Mouse (Mus musculus) hindbrain, embryonic 10.5 days (tissue): ENCODE measurements around the gene Rrp9. TPM values are rescaled to one million over a fixed set of nuclear protein-coding genes. Genes with fewer than 3 reads are reported as not detected.

Source experiments
- DNase-seq: peaks from one replicate; pipeline ENCODE4 v3.0.0-alpha.2; 2017; ENCODE audit warnings: low spot score
- H3K27ac ChIP-seq: fragments of 300-500 bp; sonication (generic); 2 replicates; pipeline ENCODE4 v1.5.1; 2016; ENCODE audit warnings: mild to moderate bottlenecking, moderate library complexity
- H3K27me3 ChIP-seq: fragments of 300-500 bp; sonication (generic); 2 replicates; pipeline ENCODE4 v1.6.1; 2016; ENCODE audit warnings: mild to moderate bottlenecking; ENCODE audit not compliant: poor library complexity, insufficient read depth, severe bottlenecking
- H3K36me3 ChIP-seq: fragments of 300-500 bp; sonication (generic); 2 replicates; pipeline ENCODE4 v1.6.1; 2016; ENCODE audit warnings: mild to moderate bottlenecking, moderate library complexity
- H3K4me1 ChIP-seq: fragments of 300-500 bp; sonication (generic); replicated peaks from 2 replicates; pipeline ENCODE4 v1.6.1; 2016; ENCODE audit warnings: mild to moderate bottlenecking
- H3K4me3 ChIP-seq: fragments of 300-500 bp; sonication (generic); 2 replicates; pipeline ENCODE4 v1.5.1; 2016; ENCODE audit warnings: mild to moderate bottlenecking, moderate library complexity
- H3K9me3 ChIP-seq: fragments of 300-500 bp; sonication (generic); 2 replicates; pipeline ENCODE4 v1.6.1; 2016; ENCODE audit warnings: mild to moderate bottlenecking, moderate library complexity
- WGBS: fragments of 180-500 bp; shearing (Covaris S2); methylation state at CpG from one replicate; pipeline ENCODE4 v1.1.7; 2016; 5-methylcytosine and 5-hydroxymethylcytosine counted together
- polyA plus RNA-seq: library from polyadenylated mRNA; unstranded; fragments of >200 nt; fragmentation: Nextera tagmentation; extraction: Ambion mirVana; gene quantifications from 2 replicates; pipeline ENCODE4 v1.2.1, GENCODE M21; 2016

The Rrp9 gene
- polyA plus RNA-seq, 1 experiment from 2014 or later, result 64.1 TPM

DNA sequence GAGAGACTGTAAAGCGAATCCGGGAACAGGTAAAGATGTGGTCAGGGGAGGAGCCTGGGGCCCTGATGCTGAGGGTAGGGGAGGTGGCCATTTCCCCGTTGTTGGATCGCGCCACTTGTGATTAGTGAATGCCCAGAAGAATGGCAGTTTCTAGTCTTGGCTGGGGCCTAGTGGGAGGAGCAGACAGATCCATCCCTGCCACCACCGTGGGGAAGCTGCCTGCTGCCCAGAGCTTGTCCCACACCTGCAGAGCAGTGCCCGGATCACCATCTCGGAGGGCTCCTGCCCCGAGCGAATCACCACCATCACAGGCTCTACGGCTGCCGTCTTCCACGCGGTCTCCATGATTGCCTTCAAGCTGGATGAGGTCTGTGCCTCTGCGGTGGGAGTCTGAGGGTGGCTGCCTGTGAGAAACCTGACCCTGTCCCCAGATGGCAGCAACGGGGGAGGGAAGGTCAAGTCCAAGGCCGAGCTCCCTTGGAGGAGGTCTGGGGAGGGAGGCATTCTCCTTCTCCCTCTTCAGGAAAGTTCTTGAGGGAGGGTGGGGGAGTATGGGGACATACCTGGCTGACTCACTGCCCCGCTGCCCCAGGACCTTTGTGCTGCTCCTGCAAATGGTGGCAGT lies 15.2 kb upstream of the Rrp9 start:
- H3K4me1 ChIP-seq, result peaks cover 97% of the 10 kb centered on the region
- H3K4me3 ChIP-seq, result peak overlapping the region; percentile 2; the same call in 1 of the 2 replicates
- 82% methylated on average over 18 of the region's 18 CpGs for WGBS
- no peaks in the 10 kb centered on the region for H3K9me3 ChIP-seq
- H3K27ac ChIP-seq, result peak overlapping the region; percentile 66; the same call in 1 of the 2 replicates
- peaks cover 95% of the 10 kb centered on the region for H3K36me3 ChIP-seq
- H3K27me3 ChIP-seq, result peaks cover 28% of the 10 kb centered on the region
- DNase-seq, result no peak

DNA sequence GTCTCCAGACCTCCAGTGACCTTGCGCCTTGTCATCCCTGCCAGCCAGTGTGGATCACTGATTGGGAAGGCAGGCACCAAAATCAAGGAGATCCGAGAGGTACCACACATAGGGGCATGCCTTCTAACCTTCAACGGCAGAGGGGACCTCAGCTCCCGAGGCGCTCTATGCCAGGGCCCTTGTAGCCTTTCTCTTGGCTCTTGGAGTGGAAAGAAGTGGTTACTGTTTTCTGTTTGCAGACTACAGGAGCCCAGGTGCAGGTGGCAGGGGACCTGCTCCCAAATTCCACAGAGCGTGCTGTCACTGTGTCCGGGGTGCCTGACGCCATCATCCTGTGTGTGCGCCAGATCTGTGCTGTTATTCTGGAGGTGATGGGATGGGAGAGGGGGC lies 14.7 kb upstream of the Rrp9 start:
- H3K27me3 ChIP-seq, result peaks cover 33% of the 10 kb centered on the region
- peak overlapping the region; percentile 2; the same call in 1 of the 2 replicates for H3K4me3 ChIP-seq
- no peaks in the 10 kb centered on the region for H3K9me3 ChIP-seq
- no peak for DNase-seq
- WGBS, result 95% methylated on average over 9 of the region's 9 CpGs
- peaks cover 100% of the 10 kb centered on the region for H3K36me3 ChIP-seq
- H3K4me1 ChIP-seq, result peaks cover 97% of the 10 kb centered on the region
- H3K27ac ChIP-seq, result no peak overlapping the region

DNA sequence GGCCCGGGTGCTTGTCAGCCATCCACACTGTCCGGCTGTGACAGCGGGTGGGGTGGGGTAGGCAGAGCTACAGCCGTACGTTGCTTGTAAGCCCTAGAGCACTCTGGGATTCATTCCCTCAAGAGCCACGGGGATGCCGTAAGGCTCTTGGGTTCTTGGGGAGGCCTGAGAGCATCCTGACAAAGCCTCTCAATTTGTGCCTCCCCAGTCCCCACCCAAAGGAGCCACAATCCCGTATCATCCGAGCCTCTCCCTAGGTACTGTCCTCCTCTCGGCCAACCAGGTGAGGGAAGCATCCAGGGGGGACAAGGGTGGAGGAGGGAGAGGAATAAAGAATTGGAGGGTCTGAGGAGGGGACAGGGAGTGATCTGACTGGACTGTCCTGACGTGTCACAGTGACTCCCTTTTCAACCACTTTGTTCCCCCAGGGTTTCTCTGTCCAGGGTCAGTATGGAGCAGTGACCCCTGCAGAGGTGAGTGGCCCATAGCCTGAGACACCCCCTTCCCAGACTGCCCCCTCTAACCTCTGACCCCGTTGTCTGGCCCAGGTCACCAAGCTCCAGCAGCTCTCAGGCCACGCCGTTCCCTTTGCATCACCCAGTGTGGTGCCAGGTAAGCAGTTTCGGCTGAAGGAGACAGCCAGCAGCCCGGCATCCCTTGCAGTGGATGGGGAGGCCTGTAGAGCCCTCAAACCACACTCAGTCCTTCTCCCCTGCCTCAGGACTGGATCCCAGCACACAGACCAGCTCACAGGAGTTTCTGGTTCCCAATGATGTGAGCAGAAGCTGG lies 13.9 kb upstream of the Rrp9 start:
- Histone ChIP-seq H3K27ac (no peak overlapping the region), H3K27me3 (peaks cover 36% of the 10 kb centered on the region), H3K36me3 (peaks cover 95% of the 10 kb centered on the region), H3K9me3 (no peaks in the 10 kb centered on the region), H3K4me1 (peaks cover 89% of the 10 kb centered on the region), H3K4me3 (no peak overlapping the region)
- no peak for DNase-seq
- WGBS, result 81% methylated on average over 16 of the region's 16 CpGs

DNA sequence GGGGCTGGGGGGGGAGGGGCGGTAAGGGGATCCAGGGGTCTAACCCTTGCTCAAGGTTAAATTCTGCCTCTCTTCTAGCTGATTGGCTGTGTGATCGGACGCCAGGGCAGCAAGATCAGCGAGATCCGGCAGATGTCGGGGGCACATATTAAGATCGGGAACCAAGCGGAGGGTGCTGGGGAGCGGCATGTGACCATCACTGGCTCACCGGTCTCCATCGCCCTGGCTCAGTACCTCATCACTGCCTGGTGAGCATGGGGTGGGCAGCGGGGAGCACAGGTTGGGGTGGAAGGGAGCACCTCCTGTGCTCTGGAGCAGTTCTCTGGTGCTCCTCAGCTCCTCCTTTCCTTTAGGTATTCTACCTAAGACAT lies 13.3 kb upstream of the Rrp9 start:
- 94% methylated on average over 12 of the region's 12 CpGs for WGBS
- no peak for DNase-seq
- Histone ChIP-seq H3K4me1 (peaks cover 83% of the 10 kb centered on the region), H3K27ac (no peak overlapping the region), H3K4me3 (no peak overlapping the region), H3K9me3 (no peaks in the 10 kb centered on the region), H3K36me3 (peaks cover 89% of the 10 kb centered on the region), H3K27me3 (peaks cover 36% of the 10 kb centered on the region)

DNA sequence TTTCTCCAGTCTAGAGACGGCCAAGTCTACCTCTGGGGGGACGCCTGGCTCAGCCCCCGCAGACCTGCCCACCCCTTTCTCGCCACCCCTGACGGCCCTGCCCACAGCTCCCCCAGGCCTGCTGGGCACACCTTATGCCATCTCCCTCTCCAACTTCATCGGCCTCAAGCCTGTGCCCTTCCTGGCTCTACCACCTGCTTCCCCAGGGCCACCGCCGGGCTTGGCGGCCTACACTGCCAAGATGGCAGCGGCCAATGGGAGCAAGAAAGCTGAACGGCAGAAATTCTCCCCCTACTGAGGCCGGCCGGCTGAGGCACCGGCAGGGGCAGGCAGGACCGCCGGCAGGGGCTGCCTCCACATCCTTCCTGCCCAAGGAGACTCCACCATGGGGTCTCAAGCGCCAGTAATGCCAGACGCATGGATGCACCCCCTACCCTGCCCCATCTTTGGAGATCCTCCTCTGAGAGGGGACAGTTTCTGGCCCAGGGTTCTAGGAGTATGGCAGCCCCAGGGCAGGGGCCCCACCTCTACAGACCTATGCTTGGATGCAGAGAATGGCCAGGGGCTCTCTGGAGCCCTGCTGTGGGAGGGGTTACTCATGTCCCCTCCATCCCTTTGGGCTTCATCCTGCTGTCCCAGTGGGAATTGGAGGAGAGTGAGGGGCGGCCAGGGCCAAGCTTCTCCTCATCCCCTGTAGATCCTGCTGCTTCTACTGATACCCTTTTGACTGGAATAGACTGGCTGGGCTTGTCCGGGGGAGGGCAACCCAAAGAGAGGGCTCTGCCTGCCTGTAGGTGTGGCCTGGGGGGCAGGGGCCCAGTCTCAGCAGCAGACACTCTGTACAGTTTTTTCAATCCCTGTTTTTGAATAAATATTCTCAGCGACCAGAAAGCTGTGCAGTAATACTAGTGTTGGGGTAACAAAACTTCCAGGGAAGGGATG lies 12.4 kb upstream of the Rrp9 start:
- no peak for DNase-seq
- Histone ChIP-seq H3K27ac (no peak overlapping the region), H3K27me3 (peaks cover 36% of the 10 kb centered on the region), H3K9me3 (no peaks in the 10 kb centered on the region), H3K36me3 (peaks cover 80% of the 10 kb centered on the region), H3K4me3 (peak overlapping the region; percentile 7), H3K4me1 (peaks cover 74% of the 10 kb centered on the region)
- 82% methylated on average over 21 of the region's 21 CpGs for WGBS

DNA sequence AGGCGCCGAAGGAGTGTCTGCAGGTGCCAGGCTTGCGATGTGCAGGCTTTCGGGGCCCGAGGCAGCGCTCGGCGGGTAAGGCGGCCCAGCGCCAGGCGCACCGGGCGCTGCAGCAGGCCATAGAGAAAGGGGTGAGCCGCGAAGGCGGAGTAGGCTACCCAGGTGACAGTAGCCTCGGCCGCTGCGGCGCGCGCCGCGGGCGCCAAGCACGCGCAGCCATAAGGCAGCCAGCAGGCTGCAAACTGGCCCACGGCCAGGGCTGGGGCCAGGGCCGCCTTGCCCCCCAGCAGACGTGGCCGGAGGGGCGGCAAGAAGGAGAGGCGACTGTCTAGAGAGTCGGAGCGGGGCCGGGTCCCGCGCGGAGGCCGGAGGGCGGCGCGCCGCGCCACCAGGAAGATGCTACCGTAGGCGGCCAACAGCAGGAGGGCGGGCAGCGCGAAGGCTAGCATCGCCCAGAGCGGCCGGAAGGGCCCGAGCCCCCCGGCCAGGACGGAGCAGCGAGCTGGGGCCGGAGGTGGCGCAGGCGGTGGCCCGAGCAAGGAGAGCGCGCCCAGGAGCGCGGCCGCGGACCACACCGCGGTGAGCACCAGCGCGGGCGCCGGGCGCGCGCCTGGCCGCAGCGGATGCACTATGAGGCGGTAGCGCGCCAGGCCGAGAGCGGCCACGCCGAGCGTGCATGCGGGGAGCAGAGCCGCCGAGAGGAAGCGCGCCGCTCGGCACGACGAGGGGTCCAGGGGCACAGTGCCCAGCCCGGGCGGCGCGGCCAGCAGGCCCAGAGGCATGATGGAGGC lies 10.8 kb upstream of the Rrp9 start:
- Histone ChIP-seq H3K9me3 (no peaks in the 10 kb centered on the region), H3K4me1 (peaks cover 66% of the 10 kb centered on the region), H3K4me3 (peak overlapping the region; percentile 61), H3K36me3 (peaks cover 64% of the 10 kb centered on the region), H3K27ac (peak overlapping the region; percentile 87), H3K27me3 (peaks cover 40% of the 10 kb centered on the region)
- peak; percentile 69 for DNase-seq
- WGBS, result 1% methylated on average over 99 of the region's 99 CpGs

DNA sequence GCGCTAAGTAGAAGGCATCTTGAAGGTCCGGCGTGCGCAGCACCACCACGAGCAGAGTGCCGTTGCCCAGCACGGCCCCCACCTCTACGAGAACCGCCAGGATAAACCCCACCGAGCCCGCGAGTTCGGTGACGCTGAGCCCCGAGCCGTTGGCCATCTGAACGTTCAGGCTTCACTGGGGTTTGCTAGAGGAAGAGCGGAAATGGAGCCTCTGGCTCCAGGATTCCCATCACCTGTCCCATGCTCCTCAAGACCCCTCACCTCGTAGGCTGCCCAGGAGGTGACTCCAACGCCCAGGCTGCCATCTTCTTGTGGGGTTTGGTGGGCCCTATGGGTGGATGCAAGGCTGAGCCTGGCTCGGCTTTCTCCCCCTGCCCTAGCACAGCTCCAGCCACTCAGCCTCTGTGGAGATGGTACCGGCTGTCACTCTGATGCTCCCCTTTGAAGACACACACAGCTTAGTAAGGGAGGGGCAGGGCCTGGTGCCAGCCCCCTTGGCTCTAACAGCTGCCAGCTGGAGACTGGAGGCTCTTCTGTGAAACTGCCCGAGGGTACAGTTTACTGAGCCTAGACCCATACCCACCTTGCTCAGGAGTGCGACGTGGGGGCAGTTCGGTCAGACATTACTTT lies 10.1 kb upstream of the Rrp9 start, which contains the start of gene Gpr62:
TSS of gene Gpr62 (minus strand) at position 368 of the 630 bp plus-strand sequence.
- Histone ChIP-seq H3K9me3 (no peaks in the 10 kb centered on the region), H3K36me3 (peaks cover 57% of the 10 kb centered on the region), H3K27me3 (peaks cover 42% of the 10 kb centered on the region), H3K4me1 (peaks cover 60% of the 10 kb centered on the region), H3K4me3 (peak within 1 kb of the TSS; percentile 61), H3K27ac (peak within 1 kb of the TSS; percentile 87)
- no peak for DNase-seq
- 31% methylated on average over 26 of the region's 26 CpGs for WGBS

DNA sequence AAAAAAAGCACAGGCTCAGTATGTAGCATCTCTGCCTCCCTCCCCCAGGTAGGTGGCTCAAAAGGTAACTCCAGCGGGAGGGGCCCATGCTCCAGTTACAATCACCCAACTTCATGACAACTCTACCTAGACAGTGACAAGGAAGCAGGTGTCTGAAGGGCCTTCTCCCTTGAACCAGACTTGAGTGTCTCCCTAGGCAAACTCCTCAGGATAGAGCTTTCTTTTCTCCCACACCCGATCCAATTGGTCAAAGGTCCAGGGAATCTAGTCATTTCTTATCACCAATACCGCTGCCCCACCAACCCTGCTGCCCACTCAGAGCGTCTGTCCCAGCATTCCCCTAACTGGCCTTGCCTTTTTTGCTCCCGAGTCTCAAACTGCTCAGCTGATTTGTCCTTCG lies 9.0 kb upstream of the Rrp9 start:
- peaks cover 49% of the 10 kb centered on the region for H3K27me3 ChIP-seq
- no peak for DNase-seq
- H3K4me3 ChIP-seq, result no peak overlapping the region
- H3K4me1 ChIP-seq, result peaks cover 58% of the 10 kb centered on the region
- no peaks in the 10 kb centered on the region for H3K9me3 ChIP-seq
- WGBS, result 93% methylated on average over 6 of the region's 6 CpGs
- peaks cover 46% of the 10 kb centered on the region for H3K36me3 ChIP-seq
- H3K27ac ChIP-seq, result no peak overlapping the region

DNA sequence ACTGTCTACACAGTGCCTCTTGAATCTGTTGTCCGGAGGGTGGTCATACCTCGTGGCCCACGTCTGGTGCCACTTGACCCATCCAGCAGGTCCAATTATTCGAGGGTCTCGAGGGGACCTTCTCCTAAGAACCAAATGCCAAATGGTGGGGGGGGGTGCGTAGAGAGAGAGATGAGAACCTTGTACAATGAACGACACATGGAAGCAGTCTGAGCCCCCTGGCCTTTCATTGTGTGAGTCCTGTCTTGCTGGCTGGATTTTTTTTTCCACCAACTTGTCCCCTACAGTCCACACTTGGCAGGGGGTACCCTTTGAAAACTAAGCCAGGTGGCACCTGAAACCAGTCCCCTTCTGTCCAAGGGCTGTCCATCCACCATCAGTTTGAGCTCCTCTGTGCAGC lies 8.0 kb upstream of the Rrp9 start:
- Histone ChIP-seq H3K9me3 (no peaks in the 10 kb centered on the region), H3K4me1 (peaks cover 60% of the 10 kb centered on the region), H3K27me3 (peaks cover 54% of the 10 kb centered on the region), H3K4me3 (no peak overlapping the region), H3K36me3 (peaks cover 36% of the 10 kb centered on the region), H3K27ac (no peak overlapping the region)
- DNase-seq, result no peak
- WGBS, result 79% methylated on average over 7 of the region's 7 CpGs

DNA sequence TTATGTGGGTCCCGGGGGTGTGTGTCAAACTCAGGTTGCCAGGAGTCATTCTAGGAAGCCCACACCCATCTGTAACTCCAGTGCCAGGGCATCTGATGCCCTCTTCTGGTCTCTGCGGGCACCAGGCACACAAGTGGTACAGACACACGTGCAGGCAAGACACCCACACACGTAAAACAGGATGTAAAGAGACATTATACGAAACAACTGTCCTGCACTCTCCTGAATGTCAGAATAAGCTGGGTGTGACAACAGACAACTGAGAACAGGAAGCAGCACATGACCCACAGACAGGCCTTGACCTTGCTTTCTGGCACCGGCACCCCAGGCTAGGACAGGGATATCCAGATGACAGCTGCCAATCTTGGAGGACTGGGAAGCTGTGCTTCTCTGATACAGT lies 6.4 kb upstream of the Rrp9 start:
- DNase-seq, result no peak
- H3K4me1 ChIP-seq, result peaks cover 58% of the 10 kb centered on the region

DNA sequence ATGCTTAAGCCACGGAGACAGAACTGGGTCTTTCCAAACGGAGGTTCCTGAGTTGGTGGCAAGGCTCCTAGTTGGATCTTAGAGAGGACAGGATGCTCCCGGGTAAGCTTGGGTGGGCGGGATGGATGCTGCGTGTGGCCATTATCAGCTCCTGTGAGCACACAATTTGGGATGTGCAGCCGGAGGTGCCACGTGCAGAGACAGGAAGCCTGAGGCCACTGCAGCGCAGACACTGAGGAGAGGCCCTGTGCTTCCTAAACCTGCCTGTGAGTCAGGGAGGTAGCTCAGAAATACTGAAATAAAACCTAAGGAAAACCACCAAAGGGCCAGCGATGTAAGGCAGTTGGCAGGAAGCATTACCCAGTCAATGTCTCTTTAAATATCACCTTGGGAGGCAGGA lies 6.0 kb upstream of the Rrp9 start:
- H3K27me3 ChIP-seq, result peaks cover 35% of the 10 kb centered on the region
- H3K36me3 ChIP-seq, result peaks cover 16% of the 10 kb centered on the region
- no peak overlapping the region for H3K4me3 ChIP-seq
- no peaks in the 10 kb centered on the region for H3K9me3 ChIP-seq
- no peak overlapping the region; the same call in 1 of the 2 replicates for H3K27ac ChIP-seq
- DNase-seq, result no peak
- 73% methylated on average over 9 of the region's 9 CpGs for WGBS
- H3K4me1 ChIP-seq, result peaks cover 58% of the 10 kb centered on the region

More for the DNA sequence above, 6.4 kb upstream of the Rrp9 start:
- Histone ChIP-seq H3K27ac (no peak overlapping the region), H3K9me3 (no peaks in the 10 kb centered on the region), H3K27me3 (peaks cover 39% of the 10 kb centered on the region), H3K36me3 (peaks cover 20% of the 10 kb centered on the region), H3K4me3 (no peak overlapping the region)
- WGBS, result 75% methylated on average over 6 of the region's 6 CpGs
